Mouse (Mus musculus): ENCODE results near the gene Gpr180.
"Not testable (repeated sequence)": the region's sequence is repeated elsewhere in the genome, so short reads cannot be mapped to it uniquely, and the experiment has no call there.

Gene Gpr180

DNA sequence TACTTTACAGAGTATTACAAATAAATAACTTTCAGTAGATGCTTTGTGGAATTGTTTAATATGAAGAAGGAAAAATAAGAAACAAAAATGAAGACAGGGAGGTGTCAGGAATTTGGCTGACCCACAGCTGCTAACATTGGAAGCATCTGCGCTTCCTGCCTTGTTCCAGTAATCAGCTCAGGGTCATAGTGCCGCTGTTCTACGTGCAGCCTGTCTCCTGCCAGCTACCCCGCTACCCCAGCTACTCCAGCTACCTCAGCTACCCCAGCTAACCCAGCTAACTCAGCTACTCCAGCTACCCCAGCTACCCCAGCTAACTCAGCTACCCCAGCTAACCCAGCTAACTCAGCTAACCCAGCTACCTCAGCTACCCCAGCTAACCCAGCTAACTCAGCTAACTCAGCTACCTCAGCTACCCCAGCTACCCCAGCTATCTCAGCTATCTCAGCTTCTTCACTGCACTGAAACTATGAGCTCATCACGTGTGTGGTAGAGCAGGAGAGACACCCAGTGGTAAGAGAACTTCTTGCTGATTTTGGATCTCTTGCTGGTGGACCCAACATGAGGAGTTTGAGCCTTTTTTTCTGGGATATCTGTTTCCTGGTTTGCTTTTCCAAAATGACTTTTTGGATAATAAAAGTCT is 14.8 kb downstream of the Gpr180 start:
- in situ Hi-C loops (cut with MboI), result no loop called here

DNA sequence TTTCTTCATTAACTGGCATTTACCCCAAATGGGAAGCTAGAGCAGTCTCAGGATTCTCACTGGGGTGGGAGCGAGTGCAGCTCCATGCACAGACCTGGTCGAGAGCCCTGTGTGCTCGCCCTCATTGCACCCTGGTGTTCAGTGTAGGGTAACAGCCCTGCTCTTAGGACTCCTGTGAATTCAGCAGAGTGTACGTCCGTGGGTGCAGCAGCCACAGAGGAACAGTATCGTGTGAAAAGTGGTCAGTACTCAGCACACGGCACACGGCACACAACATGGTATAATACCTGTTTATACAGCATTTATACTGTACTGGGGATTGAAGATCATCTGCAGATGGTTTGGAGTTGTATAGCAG is 15.3 kb downstream of the Gpr180 start:
- in situ Hi-C loops (cut with MboI), result no loop called here

DNA sequence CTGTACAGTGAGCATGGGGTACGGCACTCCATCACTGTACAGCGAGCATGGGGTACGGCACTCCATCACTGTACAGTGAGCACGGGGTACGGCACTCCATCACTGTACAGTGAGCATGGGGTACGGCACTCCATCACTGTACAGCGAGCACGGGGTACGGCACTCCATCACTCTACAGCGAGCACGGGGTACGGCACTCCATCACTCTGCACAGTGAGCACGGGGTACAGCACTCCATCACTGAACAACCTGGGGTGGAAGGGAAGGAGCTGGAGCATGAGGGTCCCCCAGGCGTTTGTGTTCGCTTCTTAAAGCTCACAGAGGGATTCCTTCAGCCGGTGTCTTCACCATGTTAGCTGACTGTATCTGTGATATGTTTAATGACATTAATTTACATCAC is 19.1 kb downstream of the Gpr180 start:
- in situ Hi-C loops (cut with MboI), result not testable (repeated sequence)

DNA sequence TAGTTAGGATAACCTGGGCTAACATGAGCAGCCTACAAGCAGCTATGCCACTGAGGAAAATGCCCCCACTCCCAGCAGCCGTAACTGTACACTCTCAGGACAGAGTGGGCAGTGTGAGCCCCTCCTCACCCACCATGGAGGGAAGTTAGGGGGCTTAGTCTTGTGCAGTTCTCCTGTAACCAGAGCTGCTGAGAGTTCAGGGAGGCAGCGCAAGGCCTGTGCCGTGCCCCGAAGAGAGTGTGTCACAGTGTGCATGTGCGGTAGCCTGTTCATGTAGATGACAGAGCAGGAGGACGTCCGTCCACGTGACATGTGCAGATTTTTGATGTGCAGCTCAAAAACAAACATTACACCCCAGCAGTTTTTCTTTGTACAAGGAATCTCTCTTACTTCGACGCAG is 19.8 kb downstream of the Gpr180 start:
- in situ Hi-C loops (cut with MboI), result no loop called here

DNA sequence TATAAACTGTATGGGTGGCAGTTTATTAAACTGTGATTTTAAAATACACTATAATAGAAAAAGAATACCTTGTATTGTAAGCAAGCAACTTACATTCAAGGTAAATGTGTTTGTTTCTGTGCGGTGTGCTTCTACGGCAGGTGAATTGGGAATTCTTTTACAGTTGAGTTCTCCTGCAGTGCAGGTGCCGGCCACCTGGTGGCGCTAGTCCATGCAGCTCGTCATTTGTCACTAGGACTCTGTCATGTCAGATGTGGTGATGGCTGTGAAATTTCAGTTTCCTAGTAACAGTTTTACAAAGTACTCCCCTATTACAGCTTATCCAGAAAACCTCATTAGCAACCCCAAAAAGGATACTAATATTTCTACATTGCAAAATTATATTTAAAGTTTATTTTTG is 20.2 kb downstream of the Gpr180 start:
- in situ Hi-C loops (cut with MboI), result no loop called here

DNA sequence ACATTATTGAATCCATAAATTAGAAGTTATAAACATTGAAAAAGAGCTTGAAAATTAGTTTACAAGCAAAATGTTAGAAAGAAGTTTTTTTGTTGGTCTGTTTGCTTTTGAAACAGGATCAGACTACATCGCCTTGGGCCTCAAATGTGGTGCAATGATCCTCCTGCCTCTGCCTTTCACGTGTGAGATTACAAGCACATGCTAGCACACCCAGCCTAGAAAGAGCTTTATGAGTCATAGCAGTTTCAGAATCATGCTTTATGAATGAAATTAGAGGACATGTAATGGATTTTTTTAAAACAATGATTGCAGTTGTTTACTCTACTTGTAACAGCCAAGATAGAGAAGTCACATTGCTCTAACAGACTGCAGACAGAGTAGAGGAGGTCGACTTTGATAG is 24.8 kb downstream of the Gpr180 start:
- in situ Hi-C loops (cut with MboI), result no loop called here

DNA sequence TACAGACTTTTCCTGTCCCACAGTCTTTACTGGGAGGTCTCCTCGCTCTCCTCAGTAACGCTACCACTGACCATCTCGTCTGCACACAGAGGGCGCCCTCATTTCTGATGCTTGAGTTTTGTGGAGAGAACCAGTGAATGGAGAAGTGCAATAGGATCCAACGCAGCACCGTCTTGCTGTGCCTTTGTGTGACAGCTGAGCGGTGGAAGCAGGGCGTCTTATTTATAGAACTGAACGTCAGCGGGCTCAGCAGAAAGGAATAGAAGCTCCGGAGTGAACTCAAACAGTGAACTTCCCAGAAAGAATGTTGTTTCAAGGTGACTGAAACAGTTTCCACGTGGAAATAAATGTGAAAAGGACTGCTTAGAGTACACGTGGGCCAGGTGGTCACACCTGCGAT is 25.7 kb downstream of the Gpr180 start:
- in situ Hi-C loops (cut with MboI), result no loop called here

DNA sequence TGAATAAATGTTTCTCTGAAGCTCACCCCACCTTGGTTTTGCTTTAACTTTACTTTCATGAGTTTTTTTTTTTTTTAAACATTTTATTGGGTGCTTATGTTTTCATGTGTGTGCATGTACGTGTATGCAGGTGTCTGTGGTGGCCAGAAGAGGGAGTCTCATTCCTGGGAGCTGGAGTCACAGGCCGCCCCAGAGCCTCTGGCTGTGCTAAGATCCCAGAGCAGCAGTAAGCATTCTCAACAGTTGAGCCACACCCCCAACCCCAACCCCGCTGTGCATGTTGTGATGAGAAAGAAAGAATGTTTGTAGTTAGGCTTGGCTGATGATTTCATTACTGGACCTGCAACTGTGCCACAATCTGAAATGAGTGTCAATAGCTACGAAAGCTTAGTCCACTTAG is 31.8 kb downstream of the Gpr180 start:
- in situ Hi-C loops (cut with MboI), result no loop called here

DNA sequence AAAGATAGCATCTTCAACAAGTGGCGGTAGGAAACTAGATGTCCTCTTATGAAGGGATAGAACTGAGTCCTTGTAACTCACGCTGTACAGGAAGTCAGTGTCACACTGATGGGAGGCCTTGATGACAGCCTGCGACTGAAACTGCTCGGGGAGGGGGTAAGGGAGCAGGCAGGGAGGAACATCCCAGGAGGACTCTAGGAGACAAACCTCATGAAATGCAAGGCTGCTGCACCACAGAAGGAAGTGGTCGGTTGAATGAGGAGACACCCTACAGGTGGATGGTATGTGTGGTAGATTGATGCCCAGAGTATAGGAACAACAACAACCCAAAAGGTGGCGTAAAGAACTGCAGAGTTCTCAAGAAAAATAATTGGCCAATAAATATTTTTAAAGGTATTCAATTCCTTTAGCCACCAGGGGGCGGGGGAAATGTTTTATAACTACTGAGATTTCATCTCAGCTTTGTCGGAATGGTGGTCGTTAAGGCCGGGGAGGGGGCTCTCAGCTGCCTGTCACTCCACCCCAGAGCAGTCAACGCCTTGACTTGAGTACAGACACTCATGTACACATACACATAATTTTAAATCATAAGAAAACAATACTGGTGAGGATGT is 36.7 kb downstream of the Gpr180 start:
- in situ Hi-C loops (cut with MboI), result no loop called here

DNA sequence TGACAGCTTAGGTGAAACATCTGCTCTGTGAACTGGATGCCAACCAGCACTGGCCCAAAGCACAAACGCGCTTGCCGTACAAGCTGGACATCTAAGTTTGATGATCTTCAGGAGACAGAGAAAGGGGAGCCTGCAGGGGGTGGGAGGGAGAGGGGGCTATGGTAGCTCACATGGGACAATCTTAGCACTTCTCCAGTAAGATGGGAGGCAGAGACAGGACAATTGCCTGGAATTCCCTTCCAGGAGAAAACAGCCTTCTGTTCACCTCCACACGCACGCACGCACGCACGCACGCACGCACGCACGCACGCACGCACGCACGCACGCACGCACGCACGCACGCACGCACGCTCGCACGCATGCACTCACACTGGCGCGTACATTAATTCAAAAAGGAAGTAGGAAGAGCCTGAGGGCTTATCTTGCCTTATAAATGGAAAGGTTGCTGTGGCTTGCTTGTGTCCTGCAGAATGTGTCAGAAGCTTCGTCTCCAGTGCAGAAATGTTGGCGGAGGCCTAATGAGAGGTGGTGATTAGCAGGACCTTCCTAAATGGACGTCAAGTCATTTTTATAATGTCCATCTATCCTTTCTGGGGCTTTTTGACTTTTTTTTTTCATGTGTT is 38.2 kb downstream of the Gpr180 start:
- in situ Hi-C loops (cut with MboI), result no loop called here

DNA sequence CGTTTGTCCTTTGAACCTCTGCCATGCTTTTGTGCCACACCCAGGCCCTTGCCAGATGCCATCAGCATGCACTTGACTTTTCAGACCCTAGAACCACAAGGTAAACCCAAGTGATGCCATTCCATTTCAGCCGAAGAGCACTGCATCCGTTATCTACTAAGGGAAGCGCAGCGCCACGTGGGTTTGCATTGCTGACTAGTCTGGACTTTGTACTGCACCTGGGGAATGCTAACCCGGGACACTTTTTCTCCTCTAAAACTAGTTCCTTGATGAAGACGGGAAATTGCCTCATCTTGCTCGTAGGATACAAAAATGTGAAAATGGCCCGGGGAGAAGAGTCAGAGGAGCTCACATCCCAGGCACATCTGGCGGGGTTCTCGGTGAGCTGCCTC is 38.7 kb downstream of the Gpr180 start:
- in situ Hi-C loops (cut with MboI), result no loop called here

DNA sequence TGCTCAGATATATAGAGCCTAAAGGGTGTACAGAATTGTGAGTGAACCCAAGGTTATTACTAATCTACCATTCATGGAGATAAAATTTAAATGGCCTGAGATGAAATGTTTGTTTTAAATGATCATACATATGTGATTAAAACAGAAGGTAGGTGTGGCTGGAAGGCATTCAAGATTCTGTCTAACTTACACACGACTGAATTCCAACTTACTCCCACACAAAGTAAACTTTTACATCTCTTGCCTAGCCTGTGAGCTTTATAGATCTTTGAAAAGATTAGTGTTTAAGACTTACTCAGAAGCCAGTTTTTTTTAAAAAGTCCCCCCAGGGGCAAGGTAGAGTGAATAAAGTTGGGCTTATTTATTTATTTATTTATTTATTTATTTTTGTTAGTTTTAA is 42.3 kb downstream of the Gpr180 start:
- in situ Hi-C loops (cut with MboI), result no loop called here

DNA sequence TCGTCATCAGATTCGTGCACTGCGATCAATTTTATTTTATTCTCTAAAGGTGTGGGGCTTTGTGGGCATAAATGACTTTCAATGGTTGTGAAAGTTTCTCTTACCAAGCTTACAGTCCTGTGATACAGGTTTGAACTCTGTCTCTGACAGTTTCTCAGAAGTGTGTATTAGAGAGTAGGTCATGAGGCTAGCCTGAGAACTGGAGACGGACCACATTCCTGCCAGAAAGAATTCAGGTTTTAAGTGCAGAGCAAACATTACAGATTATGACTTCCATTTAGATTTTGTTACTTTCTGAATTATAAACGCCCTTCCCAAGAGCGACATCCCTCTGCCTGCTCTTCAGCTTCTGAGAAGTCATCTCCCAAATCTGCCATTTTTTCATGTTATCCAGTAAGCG is 42.7 kb downstream of the Gpr180 start:
- in situ Hi-C loops (cut with MboI), result no loop called here

DNA sequence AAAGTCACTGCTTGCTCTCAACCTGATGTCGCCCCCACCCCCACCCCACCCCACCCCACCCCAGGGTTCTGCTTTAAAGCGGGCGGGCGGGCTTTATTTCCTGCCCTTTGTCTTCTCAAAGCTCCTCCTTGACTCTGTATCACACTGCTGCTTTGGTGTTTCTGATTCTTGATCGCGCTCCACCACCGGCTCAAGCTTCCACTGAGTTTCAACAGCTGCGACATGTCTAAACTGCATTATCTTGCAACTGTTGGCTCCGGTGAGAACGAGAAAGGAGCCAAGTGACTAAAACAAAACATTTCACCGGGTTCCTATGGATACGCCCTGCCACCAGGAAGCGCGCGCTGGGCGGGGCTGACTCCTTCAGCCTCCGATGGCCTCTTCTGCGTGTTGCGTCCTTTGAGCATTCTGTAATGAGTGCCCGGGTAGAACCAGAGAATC is 43.2 kb downstream of the Gpr180 start:
- in situ Hi-C loops (cut with MboI), result no loop called here

DNA sequence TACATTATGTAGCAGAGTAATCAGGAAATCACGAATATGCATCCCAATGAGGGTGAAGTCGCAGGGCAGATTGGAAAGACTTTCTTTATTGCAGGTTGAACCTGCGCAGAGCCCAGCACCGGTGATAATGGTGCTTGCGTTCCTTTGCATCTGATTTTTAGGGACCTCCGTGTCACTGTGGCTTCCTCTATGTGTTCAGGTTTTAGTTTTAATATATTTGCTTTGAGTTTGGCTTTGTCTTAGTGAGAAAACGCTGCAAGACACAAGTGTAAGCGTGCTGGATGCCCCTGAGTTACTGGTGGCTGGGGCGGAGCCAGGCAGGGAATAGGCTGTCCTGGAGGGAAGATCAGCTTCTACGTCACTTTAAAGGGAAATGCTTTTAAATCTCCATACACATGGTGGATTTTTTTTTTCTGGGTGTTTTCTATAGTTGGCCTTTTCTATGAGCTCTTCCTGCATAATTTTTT is 43.8 kb downstream of the Gpr180 start:
- in situ Hi-C loops (cut with MboI), result no loop called here

DNA sequence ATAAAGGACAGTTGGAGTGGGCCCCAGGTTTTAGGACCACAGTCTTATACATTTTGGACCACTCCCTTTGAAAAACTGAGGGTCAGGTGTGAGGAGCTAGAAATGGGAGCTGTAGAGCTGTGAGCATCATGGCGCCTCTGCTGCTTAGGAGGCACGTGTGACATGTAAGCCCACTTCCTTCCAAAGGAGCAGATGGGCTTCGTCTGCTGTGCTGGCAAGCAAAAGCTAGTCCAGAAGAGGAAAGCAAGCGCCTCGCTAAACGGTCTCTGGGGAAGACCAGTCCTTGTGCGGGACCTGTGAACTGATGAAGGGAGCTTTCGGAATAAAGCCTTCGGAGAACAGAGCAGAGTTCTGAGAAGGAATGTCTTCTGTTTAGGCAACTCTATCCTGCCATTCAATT is 54.5 kb downstream of the Gpr180 start:
- in situ Hi-C loops (cut with MboI), result no loop called here

DNA sequence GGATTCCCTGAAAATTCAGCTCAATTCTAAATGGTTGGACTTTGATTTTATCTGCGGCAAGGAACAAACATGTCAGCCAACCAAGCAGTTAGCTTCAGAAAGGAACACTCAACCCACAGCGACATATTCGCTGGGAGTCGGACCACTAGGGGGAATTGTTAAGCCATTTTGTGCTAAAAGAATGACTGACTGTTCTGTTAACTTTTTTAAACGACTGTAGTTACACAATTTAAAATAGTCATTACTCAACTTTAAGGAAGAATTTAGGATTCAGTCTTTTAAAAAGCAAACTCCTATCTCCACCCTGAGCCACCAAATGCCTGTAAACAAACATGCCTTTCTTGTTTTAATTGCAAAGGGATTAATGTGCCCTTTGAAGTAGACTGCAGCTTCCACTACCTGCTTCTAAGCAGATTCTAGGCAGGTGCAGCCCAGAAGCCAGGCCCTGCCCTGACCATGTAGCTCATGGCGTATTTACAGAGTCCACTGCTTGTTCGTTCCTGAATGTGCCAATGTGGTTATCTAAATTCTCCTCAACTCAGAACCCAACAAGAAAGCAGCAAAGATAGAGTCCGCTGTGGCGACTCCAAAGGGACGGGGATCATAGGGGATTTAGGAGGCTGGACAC is 56.2 kb downstream of the Gpr180 start:
- in situ Hi-C loops (cut with MboI), result no loop called here

DNA sequence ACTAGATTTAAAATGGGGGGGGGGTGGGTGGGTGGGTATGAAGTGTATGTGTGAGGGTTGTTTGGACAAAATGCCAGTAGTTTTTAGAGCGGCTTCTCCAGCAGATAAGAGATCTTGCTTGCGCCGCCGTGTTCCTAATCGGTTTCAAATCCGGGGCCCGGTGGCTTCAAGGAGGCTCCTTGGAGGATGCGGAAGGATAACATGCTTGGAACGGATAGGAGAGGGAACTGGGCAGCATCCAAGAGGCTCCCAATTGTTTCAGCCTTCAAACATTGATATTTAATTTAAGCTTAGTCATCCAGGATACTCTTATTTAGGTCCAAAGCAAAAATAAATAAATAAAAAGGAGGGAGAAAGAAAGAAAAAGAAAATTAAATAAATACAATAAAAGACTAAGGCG is 56.7 kb downstream of the Gpr180 start:
- in situ Hi-C loops (cut with MboI), result no loop called here

DNA sequence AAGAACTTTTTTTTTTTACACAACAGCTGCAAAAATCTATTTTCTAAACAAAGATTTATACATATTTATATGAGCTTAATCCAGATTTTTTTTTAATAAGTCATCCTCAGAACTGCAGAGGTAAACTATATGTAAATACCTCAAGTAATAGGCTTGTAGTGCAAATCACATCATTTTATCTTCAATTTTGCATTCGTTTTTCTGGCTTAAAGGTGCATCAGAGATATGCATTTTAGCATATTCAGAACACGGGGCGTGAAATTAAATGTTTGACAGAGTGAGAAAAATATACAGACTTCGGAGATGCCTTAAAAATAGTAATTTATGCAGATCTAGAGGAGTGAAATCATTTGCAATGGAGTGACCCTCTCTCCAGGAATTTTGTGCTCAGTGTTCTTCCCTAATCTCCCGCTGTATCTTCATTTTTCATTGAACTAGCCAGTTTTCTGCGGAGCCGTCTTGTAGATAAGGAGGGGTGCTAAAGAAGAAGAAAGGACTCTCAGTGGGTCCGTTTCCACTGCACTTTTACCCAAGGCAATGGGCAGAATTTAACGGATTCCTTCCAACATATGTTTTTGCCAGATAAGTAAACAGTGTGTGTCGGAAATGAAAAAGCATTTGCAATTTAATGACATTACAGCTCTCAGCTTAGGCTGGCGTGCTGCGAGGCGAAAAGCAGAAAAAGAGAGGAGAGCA is 57.4 kb downstream of the Gpr180 start:
- in situ Hi-C loops (cut with MboI), result no loop called here

DNA sequence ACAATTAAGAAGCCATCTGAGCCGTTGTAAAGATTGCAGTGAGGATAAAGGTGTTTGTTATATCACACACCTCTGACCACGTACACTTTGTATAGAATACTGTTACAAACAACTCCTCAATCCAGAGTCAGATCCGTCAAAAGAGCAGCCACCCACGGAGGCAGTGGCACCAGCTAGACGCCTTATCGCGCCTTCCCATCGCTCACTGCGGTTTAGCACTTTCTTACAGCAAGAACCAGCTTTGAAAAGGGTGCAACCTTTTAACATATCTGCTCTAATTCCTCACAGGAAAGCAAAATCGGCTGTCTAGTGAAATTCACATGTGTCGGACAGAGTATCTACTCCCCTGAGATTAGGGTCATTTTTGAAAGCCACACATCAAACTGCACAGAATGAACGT is 60.1 kb downstream of the Gpr180 start:
- in situ Hi-C loops (cut with MboI), result no loop called here

DNA sequence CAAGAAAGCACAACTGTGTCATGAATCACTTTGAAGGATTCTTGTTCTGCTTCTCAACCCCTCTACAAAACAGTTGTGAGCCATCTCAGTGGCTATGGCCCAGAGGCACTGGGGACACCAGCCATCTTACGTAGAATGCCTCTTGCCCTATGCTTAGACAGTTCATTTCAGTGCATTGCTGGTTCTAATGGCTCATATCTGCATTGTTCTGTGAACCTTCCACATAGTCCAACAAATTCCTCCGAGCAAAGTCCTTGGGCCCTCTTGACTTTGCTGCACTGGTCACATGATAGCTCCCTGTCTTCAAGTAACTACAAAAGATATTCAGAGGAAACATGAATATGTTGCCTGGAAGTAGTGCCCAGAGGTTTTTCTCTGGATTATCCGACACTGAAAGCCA is 63.8 kb downstream of the Gpr180 start:
- in situ Hi-C loops (cut with MboI), result no loop called here

DNA sequence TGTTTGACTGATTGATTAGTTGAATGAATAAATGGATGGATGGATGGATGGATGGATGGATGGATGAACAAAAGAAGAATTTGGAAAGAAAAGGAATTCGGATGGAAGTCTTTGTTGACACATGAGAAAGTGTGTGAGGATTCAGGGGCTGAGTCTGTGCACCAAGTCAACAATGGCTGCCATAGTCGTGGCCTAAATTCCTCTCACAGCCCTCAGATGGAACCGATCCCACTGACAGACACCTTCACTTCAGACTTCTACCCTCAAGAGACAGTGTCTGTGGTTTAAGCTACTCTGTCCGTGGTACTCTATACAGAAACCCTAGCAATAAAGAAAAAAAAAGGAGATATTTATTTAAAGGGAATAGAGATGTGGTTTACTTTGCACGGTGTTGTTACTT is 65.0 kb downstream of the Gpr180 start:
- in situ Hi-C loops (cut with MboI), result no loop called here

DNA sequence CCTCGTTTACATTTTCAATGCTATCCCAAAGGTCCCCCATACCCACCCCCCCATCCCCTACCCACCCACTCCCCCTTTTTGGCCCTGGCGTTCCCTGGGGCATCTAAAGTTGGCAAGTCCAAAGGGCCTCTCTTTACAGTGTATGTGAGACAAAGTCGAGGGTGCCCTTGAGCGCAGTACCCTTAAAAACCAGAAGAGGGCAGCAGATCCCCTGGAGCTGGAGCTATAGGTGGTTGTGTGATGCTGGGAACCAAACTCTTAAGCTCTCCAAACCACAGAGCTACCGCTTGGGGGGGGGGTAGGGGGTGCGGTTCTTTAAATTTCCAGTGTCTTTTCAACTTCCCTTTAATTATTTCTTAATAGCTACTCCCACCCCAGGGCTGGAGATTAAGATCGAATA is 66.1 kb downstream of the Gpr180 start:
- in situ Hi-C loops (cut with MboI), result no loop called here
